In genomic region chr5:89014782-89015181, GRCm38 (mm10) we compare ENCODE assay signal across 15 mouse cellular contexts.
"Had no signal": no experiment of that assay in that cellular context is flagged by ENCODE, and none has a peak within 500 bp of the region (broad histone marks: within the 10 kb centered on the region; RNA-seq: fewer than 3 reads in every experiment).

No protein-coding gene starts in this region.

- H3K4me1 ChIP-seq: midbrain, embryonic 10.5 days; midbrain, embryonic 12.5 days; neural tube, embryonic 12.5 days; stomach, embryonic 15.5 days had no signal

- H3K9me3 ChIP-seq: midbrain, embryonic 10.5 days; midbrain, embryonic 12.5 days; neural tube, embryonic 12.5 days; stomach, embryonic 15.5 days had no signal

- H3K9ac ChIP-seq: lung, embryonic 14.5 days; midbrain, embryonic 12.5 days; neural tube, embryonic 12.5 days; stomach, embryonic 15.5 days had no signal

- H3K4me3 ChIP-seq: midbrain, embryonic 10.5 days; midbrain, embryonic 12.5 days; neural tube, embryonic 12.5 days; stomach, embryonic 15.5 days had no signal

- DNase-seq: lung, adult 18-20 months; lung, embryonic 14.5 days; lung, postnatal 10 days; lung, postnatal 4 days; midbrain, embryonic 14.5 days; right cerebral cortex, postnatal 14 days; thymus, adult 18-20 months; thymus, postnatal 14 days; thymus, postnatal 36 days had no signal

- H3K4me2 ChIP-seq: lung, embryonic 14.5 days; midbrain, embryonic 12.5 days; neural tube, embryonic 12.5 days; stomach, embryonic 15.5 days had no signal

- H3K27me3 ChIP-seq: midbrain, embryonic 12.5 days; neural tube, embryonic 12.5 days; stomach, embryonic 15.5 days had no signal

- H3K27ac ChIP-seq: midbrain, embryonic 10.5 days; midbrain, embryonic 12.5 days; neural tube, embryonic 12.5 days; stomach, embryonic 15.5 days; stomach, postnatal 0 days had no signal

- ATAC-seq: midbrain, embryonic 16.5 days had no signal

- H3K36me3 ChIP-seq: midbrain, embryonic 10.5 days; midbrain, embryonic 12.5 days; neural tube, embryonic 12.5 days; stomach, embryonic 15.5 days had no signal
